Mouse (Mus musculus) gastrocnemius, postnatal 10 days (tissue): ENCODE measurements around the gene Gpr142. TPM values are rescaled to one million over a fixed set of nuclear protein-coding genes. Genes with fewer than 3 reads are reported as not detected.

Experiments used
- DNase-seq: peaks from one replicate; pipeline ENCODE4 v3.0.0; 2021; ENCODE audit warnings: mixed read lengths
- long read RNA-seq, 2 experiments: library from polyadenylated mRNA; stranded (forward); transcript quantifications; one replicate each; pipeline ENCODE4 v2.0.0; 2021
- total RNA-seq, 2 experiments: library from RNA; stranded (reverse); gene quantifications; 2 replicates each; pipeline ENCODE4 v1.2.3; 2021

The Gpr142 gene
- total RNA-seq, result not detected
- long read RNA-seq, experiment 1, result 0 reads
- long read RNA-seq, experiment 2, result 0 reads

GRCm38 (mm10) chr11:114798624-114799023 is at the start of gene Gpr142:
Gene Gpr142, plus strand, starts transcription at chr11:114798924.
- no peak for DNase-seq

GRCm38 (mm10) chr11:114764820-114765818 is 33.6 kb upstream of the Gpr142 start, which contains the start of gene Kif19a:
Gene Kif19a, plus strand, starts transcription at chr11:114765388.
- DNase-seq, result peak; percentile 62

- no peak for DNase-seq
These were observed 28.8 kb upstream of the Gpr142 start for GRCm38 (mm10) chr11:114769911-114770310.

GRCm38 (mm10) chr11:114771896-114772295 is 26.8 kb upstream of the Gpr142 start:
- no peak for DNase-seq

- DNase-seq, result no peak
These were observed 18.6 kb upstream of the Gpr142 start for GRCm38 (mm10) chr11:114780076-114780475.

- DNase-seq, result no peak
These were observed 12.8 kb upstream of the Gpr142 start for GRCm38 (mm10) chr11:114785892-114786291.

GRCm38 (mm10) chr11:114786326-114786725 is 12.4 kb upstream of the Gpr142 start:
- DNase-seq, result no peak

- DNase-seq, result no peak
These were observed 11.1 kb upstream of the Gpr142 start for GRCm38 (mm10) chr11:114787611-114788010.

- DNase-seq, result peak; percentile 95
These were observed 9.5 kb upstream of the Gpr142 start for GRCm38 (mm10) chr11:114789061-114789714.

- no peak for DNase-seq
These were observed 9.0 kb upstream of the Gpr142 start for GRCm38 (mm10) chr11:114789716-114790115.

- DNase-seq, result no peak
These were observed 8.6 kb upstream of the Gpr142 start for GRCm38 (mm10) chr11:114790171-114790570.

GRCm38 (mm10) chr11:114790841-114791240 is 7.9 kb upstream of the Gpr142 start:
- DNase-seq, result no peak

- DNase-seq, result no peak
These were observed 7.3 kb upstream of the Gpr142 start for GRCm38 (mm10) chr11:114791351-114791889.

GRCm38 (mm10) chr11:114791891-114792411 is 6.8 kb upstream of the Gpr142 start:
- peak; percentile 41 for DNase-seq

GRCm38 (mm10) chr11:114792931-114793494 is 5.7 kb upstream of the Gpr142 start:
- DNase-seq, result no peak

- DNase-seq, result no peak
These were observed 4.7 kb upstream of the Gpr142 start for GRCm38 (mm10) chr11:114793868-114794545.

- no peak for DNase-seq
These were observed 4.0 kb upstream of the Gpr142 start for GRCm38 (mm10) chr11:114794691-114795090.

- peak; percentile 62 for DNase-seq
These were observed 3.4 kb upstream of the Gpr142 start for GRCm38 (mm10) chr11:114795231-114795746.

- DNase-seq, result no peak
These were observed 2.8 kb upstream of the Gpr142 start, which contains the start of gene Btbd17 for GRCm38 (mm10) chr11:114795848-114796322. Gene Btbd17, minus strand, starts transcription at chr11:114795945.

- DNase-seq, result no peak
These were observed 1.5 kb upstream of the Gpr142 start for GRCm38 (mm10) chr11:114797176-114797575.

GRCm38 (mm10) chr11:114797981-114798380 is 743 bp upstream of the Gpr142 start:
- DNase-seq, result no peak
